Mouse (Mus musculus) C2C12 (cell line): ENCODE data around the gene Ube2l3.
A peak's percentile ranks its signal among the peaks of the same experiment; 100 is the strongest.

Experiments used
- CEBPB ChIP-seq: IDR thresholded peaks from one replicate; pipeline ENCODE4 v1.6.1; 2011; ENCODE audit warnings: low read depth, mild to moderate bottlenecking, control low read depth, moderate library complexity
- CTCF ChIP-seq: IDR thresholded peaks from one replicate; pipeline ENCODE4 v1.5.1; 2011; ENCODE audit not compliant: control insufficient read depth, insufficient read depth, insufficient read length
- USF1 ChIP-seq: IDR thresholded peaks from one replicate; pipeline ENCODE4 v1.6.1; 2011; ENCODE audit warnings: low read depth, mild to moderate bottlenecking, control low read depth, moderate library complexity

DNA sequence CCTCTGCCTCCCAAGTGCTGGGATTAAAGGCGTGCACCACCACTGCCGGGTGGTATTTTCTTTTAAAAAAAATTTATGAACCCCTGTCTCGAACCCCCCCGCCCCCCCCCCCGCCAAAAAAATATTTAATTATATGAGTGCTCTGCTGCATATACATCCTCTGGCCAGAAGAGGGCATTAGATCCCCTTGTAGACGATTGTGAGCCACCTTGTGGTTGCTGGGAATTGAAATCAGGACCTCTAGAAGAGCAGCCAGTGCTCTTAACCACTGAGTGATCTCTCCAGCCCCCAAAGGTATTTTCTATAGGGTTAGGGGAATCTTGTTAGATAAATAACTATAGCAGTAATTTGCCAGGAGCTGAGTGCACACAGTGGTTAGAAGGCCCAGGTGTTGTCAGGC lies 2.5 kb upstream of the Ube2l3 start:
- no peak for TF ChIP-seq USF1
- TF ChIP-seq CTCF: peak; percentile 11
- no peak for TF ChIP-seq CEBPB
